ENCODE assay signal across 11 mouse cellular contexts in genomic region chr6:51118833-51119535, GRCm38 (mm10).
DNase-seq lines count a peak whose midpoint lies in the region; ATAC-seq and TF ChIP-seq lines count a peak whose summit lies in the region.
"Had no signal": no experiment of that assay in that cellular context is flagged by ENCODE, and none has a peak within 500 bp of the region (broad histone marks: within the 10 kb centered on the region; RNA-seq: fewer than 3 reads in every experiment).

No protein-coding gene starts in this region.

- POLR2A ChIA-PET in Patski (lab: Charles Lee), result interaction anchor here (0.6 to 0.7 kb wide), 2 partner anchors 156 to 749 kb away, joined by 3 to 9 read pairs; no protein-coding TSS in a partner anchor

- no peaks in the 10 kb centered on the region for H3K9me3 ChIP-seq in embryonic facial prominence, embryonic 15.5 days (replicated peaks)
- H3K9me3 ChIP-seq: neural tube, embryonic 12.5 days had no signal

- peak overlapping the region; percentile 83 for H3K27ac ChIP-seq in embryonic facial prominence, embryonic 15.5 days (replicated peaks)
- H3K27ac ChIP-seq: macrophage; neural tube, embryonic 12.5 days had no signal

- TF ChIP-seq CTCF in Patski (IDR thresholded peaks at IDR 0.05), result no peak

- H3K9ac ChIP-seq in embryonic facial prominence, embryonic 15.5 days, result no peak overlapping the region
- H3K9ac ChIP-seq: neural tube, embryonic 12.5 days had no signal

- H3K36me3 ChIP-seq in embryonic facial prominence, embryonic 15.5 days, result no peaks in the 10 kb centered on the region
- H3K36me3 ChIP-seq: neural tube, embryonic 12.5 days had no signal

- peak; percentile 12 for DNase-seq in kidney, adult 9 months
- DNase-seq in kidney, adult 11 months, result no peak
- peak; percentile 68 for DNase-seq in Patski (ENCODE audit: low read depth, low spot score)
- peak; percentile 48 to 53 for DNase-seq in lung, postnatal 4 days
- DNase-seq in right cerebral cortex, postnatal 4 days, result no peak
- no peak for DNase-seq in spleen, postnatal 4 days (ENCODE audit: low spot score in 2 of 2)
- no peak for DNase-seq in right cerebral cortex, adult 2 months (ENCODE audit: low spot score in 2 of 2)
- DNase-seq: gastrocnemius, postnatal 36 days had no signal

- no peak overlapping the region for H3K4me3 ChIP-seq in embryonic facial prominence, embryonic 15.5 days (replicated peaks)
- H3K4me3 ChIP-seq: neural tube, embryonic 12.5 days had no signal

- no peak for ATAC-seq in Patski
- peak; percentile 82 for ATAC-seq in embryonic facial prominence, embryonic 15.5 days (ENCODE audit: insufficient number of reproducible peaks, low FRiP score, low TSS enrichment, low read depth)

- in situ Hi-C loops in Patski (cut with MboI; ENCODE audit: low pct_unique_long_range_greater_than_20kb), result no loop called here

- whole genome bisulfite sequencing in embryonic facial prominence, embryonic 15.5 days, result 23% methylated on average over 9 of the region's 9 CpGs

- H3K4me2 ChIP-seq in embryonic facial prominence, embryonic 15.5 days (replicated peaks), result no peak overlapping the region
- H3K4me2 ChIP-seq: neural tube, embryonic 12.5 days had no signal

- H3K4me1 ChIP-seq in embryonic facial prominence, embryonic 15.5 days, result peaks cover 24% of the 10 kb centered on the region
- H3K4me1 ChIP-seq: neural tube, embryonic 12.5 days had no signal

- H3K27me3 ChIP-seq in Patski, result no peaks in the 10 kb centered on the region
- no peaks in the 10 kb centered on the region for H3K27me3 ChIP-seq in embryonic facial prominence, embryonic 15.5 days
- H3K27me3 ChIP-seq: neural tube, embryonic 12.5 days had no signal

- CTCF ChIA-PET in Patski (lab: Charles Lee), result interaction anchor here (1.0 kb wide), 1 partner anchor 176 kb away, joined by 3 read pairs; no protein-coding TSS in a partner anchor

Comparison
In these comparisons a context has a peak if more than half of its experiments do, and no peak if none do; other contexts are left out.
1. DNase-seq: peak in kidney, adult 9 months (single experiment), Patski (single experiment) and lung, postnatal 4 days (2 of 2); none in kidney, adult 11 months (single experiment), right cerebral cortex, postnatal 4 days (single experiment), spleen, postnatal 4 days (0 of 2) and right cerebral cortex, adult 2 months (0 of 2).